ENCODE assay signal across 21 mouse cellular contexts in genomic region chr4:59228951-59229350, GRCm38 (mm10). TPM values are rescaled to one million over a fixed set of nuclear protein-coding genes. Genes with fewer than 3 reads are reported as not detected.
DNase-seq lines count a peak whose midpoint lies in the region; ATAC-seq lines count a peak whose summit lies in the region.
"Had no signal": no experiment of that assay in that cellular context is flagged by ENCODE, and none has a peak within 500 bp of the region (broad histone marks: within the 10 kb centered on the region; RNA-seq: fewer than 3 reads in every experiment).

No protein-coding gene starts in this region.

- peak; percentile 53 for DNase-seq in midbrain, embryonic 11.5 days (ENCODE audit: low spot score, missing footprints)
- DNase-seq in midbrain, embryonic 10.5 days (ENCODE audit: low spot score): no peak
- peak; percentile 9 for DNase-seq in retina, embryonic 14.5 days (ENCODE audit: low spot score)
- peak; percentile 56 for DNase-seq in retina, postnatal 1 day
- no peak for DNase-seq in cerebellum, postnatal 25 days
- DNase-seq in gastrocnemius, postnatal 14 days: no peak
- DNase-seq: adrenal gland, adult 2 months; adrenal gland, adult 8-10 months; adrenal gland, postnatal 10 days; adrenal gland, postnatal 14 days; adrenal gland, postnatal 25 days; adrenal gland, postnatal 36 days; B cell, adult 2 months; cerebellum, adult 11 months; cerebellum, adult 11-12 months; cerebellum, adult 18-20 months had no signal

- H3K4me3 ChIP-seq in midbrain, embryonic 11.5 days (ENCODE audit: low read depth, low read length): no peak overlapping the region
- H3K4me3 ChIP-seq in midbrain, embryonic 10.5 days: no peak overlapping the region

- no peak overlapping the region for H3K27ac ChIP-seq in midbrain, embryonic 11.5 days (ENCODE audit: low read depth, low read length)
- no peak overlapping the region for H3K27ac ChIP-seq in midbrain, embryonic 10.5 days (replicated peaks)

- no peak for ATAC-seq in midbrain, embryonic 11.5 days (ENCODE audit: low FRiP score)
- ATAC-seq: activated CD4-positive, CD25-positive, alpha-beta regulatory T cell, adult 4 months; CD4-positive, CD25-positive, alpha-beta regulatory T cell, adult 4 months; Patski had no signal

- no peaks in the 10 kb centered on the region for H3K4me1 ChIP-seq in midbrain, embryonic 11.5 days (ENCODE audit: control insufficient read depth, insufficient read depth, low read length)
- no peaks in the 10 kb centered on the region for H3K4me1 ChIP-seq in midbrain, embryonic 10.5 days

- no peaks in the 10 kb centered on the region for H3K36me3 ChIP-seq in midbrain, embryonic 11.5 days (ENCODE audit: control insufficient read depth, insufficient read depth, low read length)
- H3K36me3 ChIP-seq in midbrain, embryonic 10.5 days: peaks cover 5% of the 10 kb centered on the region

- H3K9me3 ChIP-seq in midbrain, embryonic 11.5 days (ENCODE audit: control insufficient read depth, low read length): no peaks in the 10 kb centered on the region
- H3K9me3 ChIP-seq in midbrain, embryonic 10.5 days (replicated peaks): no peaks in the 10 kb centered on the region
- H3K9me3 ChIP-seq: G1E had no signal

- H3K9ac ChIP-seq in midbrain, embryonic 11.5 days (ENCODE audit: low read length): no peak overlapping the region

- intact Hi-C loops in gastrocnemius, postnatal 14 days (cut with DNase I; ENCODE audit: low total_unique reads): no loop called here

- no peak overlapping the region for H3K4me2 ChIP-seq in midbrain, embryonic 11.5 days

- H3K27me3 ChIP-seq in midbrain, embryonic 11.5 days (ENCODE audit: control insufficient read depth, insufficient read depth, low read length): no peaks in the 10 kb centered on the region
- no peaks in the 10 kb centered on the region for H3K27me3 ChIP-seq in midbrain, embryonic 10.5 days (ENCODE audit: low read depth, poor library complexity, severe bottlenecking)
- H3K27me3 ChIP-seq: CH12.LX, Patski had no signal

RNA-seq across cellular contexts. Expression of gene Ugcg, which starts 39.9 kb away (rescaled TPM):
- 12.8 and 12.9 TPM in 2 replicates for polyA plus RNA-seq in midbrain, embryonic 11.5 days (2014; fragmentation: Nextera tagmentation; extraction: Ambion mirVana)
- 9.8 and 9.9 TPM in 2 replicates for polyA plus RNA-seq in midbrain, embryonic 10.5 days (2016; fragmentation: Nextera tagmentation; extraction: Ambion mirVana)
- 10 to 100 TPM; 10.2 to 10.4 TPM for total RNA-seq in gastrocnemius, postnatal 14 days (2021)

Comparison
In these comparisons a context has a peak if more than half of its experiments do, and no peak if none do; other contexts are left out.
1. DNase-seq: peak in midbrain, embryonic 11.5 days (single experiment), retina, embryonic 14.5 days (single experiment) and retina, postnatal 1 day (single experiment); none in midbrain, embryonic 10.5 days (single experiment), cerebellum, postnatal 25 days (0 of 2) and gastrocnemius, postnatal 14 days (single experiment).